Mouse (Mus musculus) lung, postnatal 10 days (tissue): Measurements from ENCODE around the gene Wdr60.

Experiments used
- DNase-seq: peaks from one replicate; pipeline ENCODE4 v3.0.0; 2021

Gene Wdr60

DNA sequence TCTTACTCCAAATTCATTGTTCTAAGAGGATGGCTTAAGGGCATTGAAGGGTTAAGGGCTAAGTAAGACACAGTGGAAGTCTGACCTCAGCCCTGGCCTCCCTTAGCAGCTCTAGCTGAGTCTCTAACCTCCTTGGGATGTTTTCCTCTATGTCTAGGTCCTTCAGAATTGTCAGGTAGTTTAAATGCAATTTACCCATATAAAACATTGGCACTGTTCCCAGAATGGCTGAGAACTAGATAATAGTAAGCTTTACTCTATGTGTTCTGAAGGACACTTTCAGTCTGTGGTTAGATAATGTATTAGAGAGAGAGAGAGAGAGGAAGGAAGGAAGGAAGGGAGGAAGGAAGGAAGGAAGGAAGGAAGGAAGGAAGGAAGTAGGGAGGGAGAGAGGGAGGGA lies 80.4 kb downstream of the Wdr60 start:
- no peak for DNase-seq

DNA sequence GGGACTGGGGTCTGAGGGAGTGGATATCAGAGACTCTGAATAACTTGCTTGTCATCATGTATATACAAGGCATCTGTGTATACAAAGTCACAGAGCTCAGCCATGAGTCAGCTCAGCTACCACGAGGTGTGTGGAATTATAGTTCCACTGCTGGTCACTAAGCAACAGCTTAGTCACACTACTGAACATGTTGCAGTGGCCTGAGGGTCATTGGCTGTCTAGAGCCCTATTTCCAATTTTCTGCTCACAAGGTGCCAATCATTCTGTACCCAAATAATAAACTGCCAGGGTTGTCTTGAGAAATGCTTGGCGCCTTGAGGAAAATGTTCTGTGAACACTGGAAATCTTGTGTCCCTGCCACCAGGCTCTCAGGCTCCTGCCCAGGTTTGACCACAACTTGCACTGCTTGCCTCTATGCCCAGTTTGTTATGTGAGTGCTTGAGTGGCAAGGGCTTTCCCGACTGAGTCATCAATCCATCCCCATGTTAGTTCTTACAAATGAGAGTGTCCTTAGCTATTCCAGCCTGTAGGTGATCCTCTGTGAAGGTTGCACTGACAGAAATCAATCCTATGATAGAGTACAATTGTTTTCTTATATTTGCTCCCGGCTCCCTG lies 81.3 kb downstream of the Wdr60 start:
- DNase-seq: no peak

DNA sequence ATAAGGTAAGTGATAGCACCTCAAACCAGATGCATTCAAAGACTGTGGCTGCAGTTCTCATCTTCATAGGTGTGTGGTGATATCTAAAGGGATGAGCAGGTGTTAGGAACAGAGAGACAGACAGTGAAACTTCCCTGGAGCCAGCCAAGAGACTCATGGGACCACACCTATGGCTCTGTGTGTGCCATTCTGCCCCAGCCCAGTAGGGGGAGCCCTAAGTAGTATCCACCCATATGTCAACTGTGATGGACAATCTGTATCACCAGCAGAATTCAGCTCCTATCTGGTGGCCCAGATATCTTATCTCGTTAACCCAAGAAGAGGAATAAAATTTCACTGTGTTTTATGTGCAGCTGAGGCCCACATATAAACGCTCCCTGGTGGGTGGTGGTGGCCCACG lies 85.9 kb downstream of the Wdr60 start:
- peak; percentile 11 for DNase-seq

DNA sequence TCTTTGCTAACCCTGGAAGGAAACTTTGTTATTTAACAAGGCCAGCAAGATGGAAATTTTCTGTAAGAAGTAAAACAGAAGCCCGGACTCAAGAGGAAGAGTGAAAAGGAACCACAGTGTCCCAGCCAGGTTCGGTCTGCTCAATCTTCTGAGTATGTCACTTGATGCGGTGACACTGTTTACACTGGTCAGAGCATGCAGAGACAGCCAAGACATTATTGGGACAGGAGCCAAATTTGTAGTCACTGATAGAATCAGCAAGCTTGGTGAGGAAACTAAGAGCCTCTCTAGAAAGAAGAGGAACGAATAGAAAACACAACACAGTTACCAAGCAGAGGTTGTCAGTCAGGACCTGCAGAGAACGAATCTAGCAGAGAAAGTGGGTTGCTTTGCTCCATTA lies 93.2 kb downstream of the Wdr60 start:
- peak; percentile 57 for DNase-seq

DNA sequence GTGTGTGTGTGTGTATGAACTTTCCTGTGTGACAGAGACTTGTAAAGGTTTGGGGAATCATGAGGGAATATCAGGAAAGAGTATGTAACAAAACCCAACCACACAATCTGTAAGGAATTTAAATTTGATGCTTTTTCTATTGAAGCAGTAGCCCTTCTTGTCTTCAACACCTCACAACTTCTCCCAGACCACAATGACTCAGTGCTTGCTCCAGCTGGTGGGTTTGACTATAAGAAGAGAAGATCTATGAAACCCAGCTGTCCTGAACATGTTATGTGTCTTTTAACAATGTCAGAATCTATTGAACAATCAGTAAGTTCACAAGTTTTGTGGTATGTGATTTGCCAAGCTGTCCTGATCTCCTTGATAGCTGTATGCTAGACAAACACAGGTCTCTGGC lies 97.5 kb downstream of the Wdr60 start:
- DNase-seq: no peak

DNA sequence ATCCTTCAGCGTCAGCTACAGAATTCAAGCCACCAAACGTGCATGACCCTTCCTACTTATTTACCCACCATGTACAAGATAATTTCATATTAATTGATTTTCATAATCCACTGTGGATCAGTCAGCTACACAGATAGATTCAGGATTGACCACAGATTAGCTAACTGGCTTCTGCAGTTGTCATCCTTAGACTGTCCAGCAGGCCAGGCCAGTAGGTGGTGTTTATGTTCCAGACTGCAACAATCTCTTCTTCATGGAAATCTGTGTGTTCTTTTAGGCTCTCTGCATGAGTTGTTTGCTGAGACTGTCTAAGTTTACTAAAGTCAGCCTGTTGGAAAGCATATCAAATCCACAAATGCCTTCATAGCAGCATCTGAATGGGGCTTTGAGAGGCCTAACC lies 103.1 kb downstream of the Wdr60 start:
- no peak for DNase-seq

DNA sequence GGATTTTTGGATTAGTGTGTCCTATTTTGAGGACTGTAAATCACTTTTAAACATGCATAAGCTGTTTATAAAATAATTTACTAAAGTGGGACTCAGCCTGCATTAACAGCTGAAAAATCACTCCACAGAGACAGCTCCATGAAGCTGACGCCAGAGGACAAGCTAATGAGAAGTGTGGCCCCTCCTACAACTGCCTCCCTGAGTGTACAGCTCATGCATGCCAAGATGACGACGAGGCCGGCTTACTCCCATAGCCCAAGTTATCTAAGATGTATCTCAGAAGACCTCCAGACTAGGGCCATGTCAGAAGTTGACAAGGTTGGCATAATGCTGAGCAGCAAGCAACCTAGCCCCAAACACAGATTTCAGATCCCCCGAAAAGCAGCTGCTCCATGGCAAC lies 103.6 kb downstream of the Wdr60 start:
- no peak for DNase-seq

DNA sequence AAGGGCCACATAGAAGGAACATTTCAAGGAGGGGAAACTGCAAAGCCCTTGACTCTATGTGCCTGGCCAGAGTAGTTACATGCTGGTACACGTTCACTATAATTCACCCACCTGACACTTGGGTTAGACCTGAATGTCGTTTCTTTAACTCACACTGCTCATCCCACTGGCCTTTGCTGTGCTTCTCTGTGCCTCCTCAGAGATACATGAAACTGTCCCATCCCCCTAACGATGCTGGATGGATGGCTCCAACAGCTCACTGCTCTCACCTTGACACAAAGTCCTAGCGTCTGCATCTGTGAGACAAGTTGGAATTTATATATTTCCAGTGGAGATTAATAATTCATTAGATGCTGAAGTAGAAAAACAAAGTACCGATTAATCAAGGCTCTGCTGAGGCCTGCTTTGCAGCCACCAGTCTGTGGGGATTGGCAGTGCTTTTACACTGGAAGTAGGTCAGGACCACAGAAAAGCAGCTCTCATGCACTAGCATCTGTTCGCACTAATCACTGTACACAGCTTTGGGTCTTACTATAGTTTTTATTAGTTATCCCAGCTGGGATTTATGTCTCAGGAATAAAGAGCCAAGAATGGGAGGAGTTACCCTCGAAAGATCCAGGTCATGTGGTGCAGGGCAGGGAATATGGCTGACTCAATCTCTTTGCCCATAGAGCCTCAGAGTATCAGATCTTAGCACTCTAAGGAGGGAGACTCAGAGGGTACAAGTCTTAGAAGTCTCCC lies 105.9 kb downstream of the Wdr60 start:
- no peak for DNase-seq
